Mouse (Mus musculus) stomach, embryonic 16.5 days (tissue): ENCODE measurements around the gene Rcbtb2. TPM values are rescaled to one million over a fixed set of nuclear protein-coding genes. Genes with fewer than 3 reads are reported as not detected.
A peak's percentile ranks its signal among the peaks of the same experiment; 100 is the strongest.
"Not testable (repeated sequence)": the region's sequence is repeated elsewhere in the genome, so short reads cannot be mapped to it uniquely, and the experiment has no call there.

ENCODE experiments used
- ATAC-seq: fragments of 200-750 bp; cut with Nextera tagmentation; 2 replicates; pipeline ENCODE4 v1.8.0; 2017; ENCODE audit warnings: moderate number of reproducible peaks, moderate TSS enrichment; ENCODE audit not compliant: insufficient read depth, low FRiP score
- H3K27ac ChIP-seq: fragments of 300-500 bp; sonication (generic); 2 replicates; pipeline ENCODE4 v1.5.1; 2014; ENCODE audit warnings: low read length
- H3K27me3 ChIP-seq: fragments of 300-500 bp; sonication (generic); 2 replicates; pipeline ENCODE4 v1.6.1; 2014; ENCODE audit warnings: low read length, control low read depth, mixed read lengths; ENCODE audit not compliant: control insufficient read depth, insufficient read depth
- H3K36me3 ChIP-seq: fragments of 300-500 bp; sonication (generic); 2 replicates; pipeline ENCODE4 v1.6.1; 2014; ENCODE audit warnings: low read length; ENCODE audit not compliant: control insufficient read depth, insufficient read depth
- H3K4me1 ChIP-seq: fragments of 300-500 bp; sonication (generic); 2 replicates; pipeline ENCODE4 v1.6.1; 2014; ENCODE audit warnings: low read length, control low read depth, mixed read lengths; ENCODE audit not compliant: control insufficient read depth, insufficient read depth
- H3K4me2 ChIP-seq: fragments of 300-500 bp; sonication (generic); 2 replicates; pipeline ENCODE4 v1.6.1; 2014; ENCODE audit warnings: low read depth, low read length, mixed read lengths
- H3K4me3 ChIP-seq: fragments of 300-500 bp; sonication (generic); replicated peaks from 2 replicates; pipeline ENCODE4 v1.5.1; 2014; ENCODE audit warnings: mild to moderate bottlenecking, low read length
- H3K9ac ChIP-seq: fragments of 300-500 bp; sonication (generic); 2 replicates; pipeline ENCODE4 v1.6.1; 2014; ENCODE audit warnings: low read length
- H3K9me3 ChIP-seq: fragments of 300-500 bp; sonication (generic); replicated peaks from 2 replicates; pipeline ENCODE4 v1.6.1; 2016; ENCODE audit warnings: low read length, control low read depth; ENCODE audit not compliant: control insufficient read depth
- WGBS: fragments of 180-500 bp; shearing (Covaris S2); extraction: QIAGEN DNeasy Blood & Tissue Kit; methylation state at CpG from one replicate; pipeline ENCODE4 v1.1.7; 2014; 5-methylcytosine and 5-hydroxymethylcytosine counted together
- polyA plus RNA-seq: library from polyadenylated mRNA; unstranded; fragments of >200 nt; fragmentation: Nextera tagmentation; extraction: Ambion mirVana; gene quantifications from 2 replicates; pipeline ENCODE4 v1.2.1, GENCODE M21; 2015

Gene Rcbtb2
- polyA plus RNA-seq, 1 experiment from 2014 or later, result 69.4 TPM

DNA sequence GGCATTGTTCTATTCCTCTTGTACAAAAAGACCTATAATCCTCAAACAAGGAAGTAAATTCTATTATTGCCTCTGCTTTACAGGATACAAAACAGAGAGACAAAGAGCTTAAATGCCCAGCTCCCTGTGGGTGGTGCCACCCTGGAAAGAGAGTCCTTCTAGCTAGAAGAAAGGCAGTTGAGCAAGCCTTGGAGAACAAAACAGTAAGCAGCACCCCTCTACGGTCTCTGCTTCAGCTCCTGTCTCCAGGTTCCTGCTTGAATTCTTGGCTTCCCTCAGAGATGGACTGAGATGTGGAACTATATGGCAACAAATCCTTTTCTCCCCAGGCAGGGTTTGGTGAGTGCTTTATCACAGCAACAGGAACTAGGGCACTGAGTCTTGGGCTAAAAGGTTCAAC is 11.7 kb upstream of the Rcbtb2 start:
- 81% methylated on average over 1 of the region's 1 CpGs for WGBS
- Histone ChIP-seq H3K4me2 (no peak overlapping the region), H3K9ac (no peak overlapping the region), H3K4me1 (0 out of 2 replicates have a peak, but pooled peaks cover 5% of the 10 kb centered on the region), H3K27ac (peak overlapping the region; percentile 74), H3K36me3 (no peaks in the 10 kb centered on the region), H3K27me3 (no peaks in the 10 kb centered on the region), H3K9me3 (no peaks in the 10 kb centered on the region), H3K4me3 (no peak overlapping the region)
- ATAC-seq, result no peak

DNA sequence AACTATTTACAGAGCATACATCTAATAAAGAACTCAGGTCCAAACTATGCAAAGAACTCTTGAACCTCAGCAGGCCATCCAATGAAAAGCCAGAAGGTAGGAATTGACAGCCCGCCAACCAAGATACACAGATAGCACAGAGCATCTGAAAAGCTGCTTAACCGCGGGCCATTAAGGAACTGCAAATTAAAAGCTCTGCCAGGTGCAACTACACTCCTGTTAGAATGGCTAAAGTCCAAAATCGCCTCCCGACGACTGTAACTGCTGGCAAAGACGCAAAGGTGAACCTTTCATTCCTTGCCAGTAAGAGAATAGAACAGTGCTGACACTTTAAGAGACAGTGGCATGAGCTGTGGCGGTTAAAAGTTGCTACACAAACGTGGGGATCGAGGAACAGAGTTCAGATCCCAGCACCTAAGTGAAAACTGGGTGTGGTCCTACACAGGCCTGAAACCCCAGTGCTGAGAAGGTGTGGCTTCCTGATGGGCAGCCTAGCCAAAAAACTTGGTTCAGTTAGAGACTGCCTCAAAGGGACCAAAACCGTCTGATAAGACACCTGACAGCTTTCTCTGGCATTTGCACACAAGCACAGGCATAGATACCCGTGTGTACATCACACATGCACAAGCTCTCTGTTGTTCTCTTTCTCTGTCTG is 10.5 kb upstream of the Rcbtb2 start:
- no peaks in the 10 kb centered on the region for H3K27me3 ChIP-seq
- 46% methylated on average over 12 of the region's 12 CpGs for WGBS
- H3K9ac ChIP-seq, result no peak overlapping the region
- H3K4me1 ChIP-seq, result 0 out of 2 replicates have a peak, but pooled peaks cover 3% of the 10 kb centered on the region
- H3K9me3 ChIP-seq, result no peaks in the 10 kb centered on the region
- no peak overlapping the region for H3K4me2 ChIP-seq
- no peak overlapping the region for H3K4me3 ChIP-seq
- no peak overlapping the region for H3K27ac ChIP-seq
- no peaks in the 10 kb centered on the region for H3K36me3 ChIP-seq
- ATAC-seq, result no peak

DNA sequence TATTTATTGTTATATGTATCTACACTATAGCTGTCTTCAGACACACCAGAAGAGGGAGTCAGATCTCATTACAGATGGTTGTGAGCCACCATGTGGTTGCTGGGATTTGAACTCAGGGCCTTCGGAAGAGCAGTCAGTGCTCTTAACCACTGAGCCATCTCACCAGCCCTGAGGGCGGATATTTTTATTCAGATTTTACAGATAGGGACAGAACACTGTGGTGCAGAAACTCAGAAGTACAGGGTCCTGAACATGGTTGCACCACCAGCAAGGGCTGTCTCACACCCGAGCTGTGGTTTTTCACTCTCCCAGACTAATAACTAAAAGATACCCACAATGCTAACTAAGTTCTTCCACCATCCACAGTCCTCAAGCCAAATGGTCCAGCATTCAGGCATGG is 7.9 kb upstream of the Rcbtb2 start:
- H3K4me1 ChIP-seq, result peaks cover 12% of the 10 kb centered on the region
- H3K27ac ChIP-seq, H3K4me2 ChIP-seq, H3K9me3 ChIP-seq, H3K4me3 ChIP-seq, ATAC-seq, H3K27me3 ChIP-seq, H3K9ac ChIP-seq, H3K36me3 ChIP-seq: not testable (repeated sequence)
- WGBS, result 90% methylated on average over 3 of the region's 3 CpGs

- Histone ChIP-seq H3K9me3 (no peaks in the 10 kb centered on the region), H3K27ac (no peak overlapping the region), H3K27me3 (no peaks in the 10 kb centered on the region), H3K9ac (no peak overlapping the region), H3K4me1 (peaks cover 15% of the 10 kb centered on the region), H3K4me2 (no peak overlapping the region), H3K36me3 (no peaks in the 10 kb centered on the region), H3K4me3 (no peak overlapping the region)
- ATAC-seq, result no peak
- whole genome bisulfite sequencing, result 59% methylated on average over 2 of the region's 2 CpGs
These were observed 6.5 kb upstream of the Rcbtb2 start for GRCm38 (mm10) chr14:73116301-73116700.

GRCm38 (mm10) chr14:73116938-73117337 is 5.9 kb upstream of the Rcbtb2 start:
- no peak overlapping the region for H3K4me3 ChIP-seq

GRCm38 (mm10) chr14:73117411-73118392 is 5.1 kb upstream of the Rcbtb2 start:
- H3K27ac ChIP-seq, result no peak overlapping the region
- peaks cover 14% of the 10 kb centered on the region for H3K4me1 ChIP-seq
- peak overlapping the region; percentile 38; the same call in 1 of the 2 replicates for H3K4me2 ChIP-seq
- no peaks in the 10 kb centered on the region for H3K36me3 ChIP-seq
- no peak for ATAC-seq
- WGBS, result 73% methylated on average over 7 of the region's 7 CpGs
- H3K9me3 ChIP-seq, result no peaks in the 10 kb centered on the region
- no peak overlapping the region for H3K9ac ChIP-seq
- H3K27me3 ChIP-seq, result no peaks in the 10 kb centered on the region
- no peak overlapping the region for H3K4me3 ChIP-seq

More at GRCm38 (mm10) chr14:73116938-73117337, 5.9 kb upstream of the Rcbtb2 start:
- Histone ChIP-seq H3K36me3 (no peaks in the 10 kb centered on the region), H3K9ac (0 out of 2 replicates have a peak overlapping the region, but pooled peaks have one; percentile 34), H3K27ac (no peak overlapping the region), H3K4me1 (peaks cover 14% of the 10 kb centered on the region), H3K4me2 (peak overlapping the region; percentile 38), H3K9me3 (no peaks in the 10 kb centered on the region), H3K27me3 (no peaks in the 10 kb centered on the region)
- ATAC-seq, result peak; percentile 19; the same call in 1 of the 2 replicates
- WGBS, result 31% methylated on average over 9 of the region's 9 CpGs

DNA sequence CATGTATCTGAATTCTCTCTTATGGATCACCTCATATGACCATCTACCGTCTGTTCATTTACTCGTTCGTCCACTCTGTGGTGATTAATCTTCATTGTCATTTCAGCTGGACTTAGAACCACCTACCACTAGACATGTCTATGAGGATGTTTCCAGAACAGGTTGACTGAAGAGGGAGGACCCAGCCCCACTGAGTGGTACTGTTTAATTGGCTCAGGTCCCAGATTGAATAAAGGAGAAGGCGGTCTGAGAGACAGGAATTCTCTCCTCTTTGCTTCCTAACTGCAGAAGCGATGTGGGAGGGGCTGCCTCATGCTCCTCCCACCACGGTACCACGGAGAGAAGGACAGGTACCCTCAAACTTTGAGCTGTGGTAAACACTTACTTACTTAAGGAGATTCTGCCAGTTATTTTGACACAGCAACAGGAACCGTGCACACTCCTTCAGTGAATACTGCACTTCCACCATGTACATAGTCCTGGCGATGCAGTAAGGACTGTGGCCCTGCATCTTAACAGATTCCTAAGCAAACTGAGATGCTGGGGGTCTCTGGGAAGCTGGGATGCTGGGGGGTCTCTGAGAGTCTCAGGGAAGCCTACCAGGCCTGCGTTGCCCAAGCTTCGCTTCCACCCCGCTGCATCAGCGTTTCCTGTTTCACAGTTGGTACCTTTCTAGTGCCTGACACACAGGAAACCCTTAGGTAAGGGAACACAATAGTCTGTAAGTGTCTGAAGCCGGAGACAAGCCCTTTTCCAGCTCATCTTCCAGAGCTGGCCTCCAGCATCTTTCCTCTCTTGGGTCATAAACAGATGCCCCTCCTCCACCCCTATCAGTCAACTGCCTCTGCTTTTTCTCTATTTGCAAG is 4.1 kb upstream of the Rcbtb2 start:
- no peaks in the 10 kb centered on the region for H3K36me3 ChIP-seq
- H3K9me3 ChIP-seq, result no peaks in the 10 kb centered on the region
- no peak overlapping the region for H3K4me2 ChIP-seq
- H3K27ac ChIP-seq, result peak overlapping the region; percentile 74; the same call in 1 of the 2 replicates
- no peak for ATAC-seq
- no peak overlapping the region for H3K9ac ChIP-seq
- WGBS, result 70% methylated on average over 14 of the region's 14 CpGs
- H3K27me3 ChIP-seq, result no peaks in the 10 kb centered on the region
- peaks cover 14% of the 10 kb centered on the region for H3K4me1 ChIP-seq
- no peak overlapping the region for H3K4me3 ChIP-seq

DNA sequence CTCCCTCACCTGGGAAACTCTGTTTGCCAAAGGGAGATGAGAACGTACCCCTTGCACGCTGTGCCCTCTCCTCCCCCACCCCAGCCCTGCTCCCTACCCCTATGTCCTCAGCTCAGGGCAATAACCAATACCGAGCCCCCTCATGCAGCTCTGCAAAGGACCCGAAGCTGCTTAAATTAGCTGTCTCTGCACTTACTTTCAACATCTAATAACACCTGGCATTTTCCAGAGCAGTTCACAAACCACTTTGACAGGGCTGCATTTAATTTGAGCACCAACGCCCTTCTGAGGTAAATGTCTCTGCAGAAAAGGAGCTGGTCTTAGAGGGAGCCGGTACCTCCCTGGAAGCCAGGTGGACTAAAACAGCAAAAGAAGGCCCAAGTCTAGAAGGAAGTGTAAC is 3.4 kb upstream of the Rcbtb2 start:
- 34% methylated on average over 6 of the region's 6 CpGs for WGBS
- no peak overlapping the region for H3K4me3 ChIP-seq
- H3K9me3 ChIP-seq, result no peaks in the 10 kb centered on the region
- no peak overlapping the region; the same call in 1 of the 2 replicates for H3K9ac ChIP-seq
- peaks cover 14% of the 10 kb centered on the region for H3K4me1 ChIP-seq
- ATAC-seq, result no peak
- peak overlapping the region; percentile 74 for H3K27ac ChIP-seq
- no peaks in the 10 kb centered on the region for H3K27me3 ChIP-seq
- H3K4me2 ChIP-seq, result no peak overlapping the region
- no peaks in the 10 kb centered on the region for H3K36me3 ChIP-seq
